Mouse (Mus musculus): ENCODE measurements around the gene Acaca. TPM values are rescaled to one million over a fixed set of nuclear protein-coding genes. Genes with fewer than 3 reads are reported as not detected.

The Acaca gene
- polyA plus RNA-seq, 1 experiment from 2014 or later = 13.0 TPM

GRCm38 (mm10) chr11:84193249-84193648 lies 63.8 kb downstream of the Acaca start:
- Histone ChIP-seq H3K4me2 (no peak overlapping the region), H3K9me3 (no peaks in the 10 kb centered on the region), H3K4me1 (no peaks in the 10 kb centered on the region; the same call in 1 of the 2 replicates), H3K27ac (no peak overlapping the region), H3K4me3 (no peak overlapping the region), H3K9ac (no peak overlapping the region), H3K27me3 (no peaks in the 10 kb centered on the region), H3K36me3 (peaks cover 9% of the 10 kb centered on the region; the same call in 1 of the 2 replicates)
- 70% methylated on average over 10 of the region's 10 CpGs for WGBS
- no peak for ATAC-seq (ENCODE audit: insufficient number of reproducible peaks, low FRiP score, low TSS enrichment, low read depth)

GRCm38 (mm10) chr11:84194751-84195150 lies 65.3 kb downstream of the Acaca start:
- ATAC-seq (ENCODE audit: insufficient number of reproducible peaks, low FRiP score, low TSS enrichment, low read depth) = no peak
- peaks cover 9% of the 10 kb centered on the region; the same call in 1 of the 2 replicates for H3K36me3 ChIP-seq

GRCm38 (mm10) chr11:84197607-84198402 lies 68.3 kb downstream of the Acaca start:
- no peak overlapping the region for H3K27ac ChIP-seq
- no peak for ATAC-seq (ENCODE audit: insufficient number of reproducible peaks, low FRiP score, low TSS enrichment, low read depth)
- no peaks in the 10 kb centered on the region for H3K9me3 ChIP-seq
- WGBS = 87% methylated on average over 3 of the region's 3 CpGs
- H3K9ac ChIP-seq = no peak overlapping the region
- no peaks in the 10 kb centered on the region; the same call in 1 of the 2 replicates for H3K4me1 ChIP-seq
- peaks cover 9% of the 10 kb centered on the region; the same call in 1 of the 2 replicates for H3K36me3 ChIP-seq
- H3K4me3 ChIP-seq = no peak overlapping the region
- H3K4me2 ChIP-seq = no peak overlapping the region
- no peaks in the 10 kb centered on the region for H3K27me3 ChIP-seq

More at GRCm38 (mm10) chr11:84194751-84195150, 65.3 kb downstream of the Acaca start:
- Histone ChIP-seq H3K9ac (no peak overlapping the region), H3K4me2 (no peak overlapping the region), H3K4me1 (no peaks in the 10 kb centered on the region; the same call in 1 of the 2 replicates), H3K4me3 (no peak overlapping the region), H3K27ac (no peak overlapping the region), H3K9me3 (no peaks in the 10 kb centered on the region), H3K27me3 (no peaks in the 10 kb centered on the region)
- 81% methylated on average over 3 of the region's 3 CpGs for WGBS

GRCm38 (mm10) chr11:84205776-84206175 lies 76.3 kb downstream of the Acaca start:
- Histone ChIP-seq H3K4me1 (no peaks in the 10 kb centered on the region), H3K27ac (no peak overlapping the region), H3K9me3 (no peaks in the 10 kb centered on the region), H3K4me2 (no peak overlapping the region), H3K9ac (no peak overlapping the region), H3K4me3 (no peak overlapping the region), H3K36me3 (no peaks in the 10 kb centered on the region), H3K27me3 (no peaks in the 10 kb centered on the region)
- ATAC-seq (ENCODE audit: insufficient number of reproducible peaks, low FRiP score, low TSS enrichment, low read depth) = no peak
- WGBS = 73% methylated on average over 4 of the region's 4 CpGs

- H3K9me3 ChIP-seq = no peaks in the 10 kb centered on the region
- no peak overlapping the region for H3K27ac ChIP-seq
- H3K36me3 ChIP-seq = no peaks in the 10 kb centered on the region
- H3K4me2 ChIP-seq = no peak overlapping the region
- H3K9ac ChIP-seq = no peak overlapping the region
- H3K4me1 ChIP-seq = no peaks in the 10 kb centered on the region
- 90% methylated on average over 6 of the region's 6 CpGs for WGBS
- H3K4me3 ChIP-seq = no peak overlapping the region
- ATAC-seq (ENCODE audit: insufficient number of reproducible peaks, low FRiP score, low TSS enrichment, low read depth) = no peak
- H3K27me3 ChIP-seq = no peaks in the 10 kb centered on the region
These were observed 81.4 kb downstream of the Acaca start for GRCm38 (mm10) chr11:84210876-84211275.

- Histone ChIP-seq H3K27ac (no peak overlapping the region), H3K4me3 (no peak overlapping the region), H3K27me3 (no peaks in the 10 kb centered on the region), H3K4me2 (no peak overlapping the region), H3K4me1 (no peaks in the 10 kb centered on the region), H3K9me3 (no peaks in the 10 kb centered on the region), H3K9ac (no peak overlapping the region), H3K36me3 (no peaks in the 10 kb centered on the region; the same call in 1 of the 2 replicates)
- WGBS = 82% methylated on average over 4 of the region's 4 CpGs
- ATAC-seq (ENCODE audit: insufficient number of reproducible peaks, low FRiP score, low TSS enrichment, low read depth) = no peak
These were observed 89.5 kb downstream of the Acaca start for GRCm38 (mm10) chr11:84218951-84219350.

- Histone ChIP-seq H3K9me3 (no peaks in the 10 kb centered on the region), H3K9ac (no peak overlapping the region), H3K36me3 (peaks cover 9% of the 10 kb centered on the region), H3K4me2 (no peak overlapping the region), H3K4me3 (no peak overlapping the region), H3K4me1 (no peaks in the 10 kb centered on the region), H3K27me3 (no peaks in the 10 kb centered on the region), H3K27ac (no peak overlapping the region)
- no peak for ATAC-seq (ENCODE audit: insufficient number of reproducible peaks, low FRiP score, low TSS enrichment, low read depth)
These were observed 114.1 kb downstream of the Acaca start for GRCm38 (mm10) chr11:84243562-84243961.

GRCm38 (mm10) chr11:84247370-84247769 lies 117.9 kb downstream of the Acaca start:
- Histone ChIP-seq H3K4me1 (no peaks in the 10 kb centered on the region), H3K9me3 (no peaks in the 10 kb centered on the region), H3K36me3 (peaks cover 18% of the 10 kb centered on the region), H3K27me3 (no peaks in the 10 kb centered on the region), H3K9ac (no peak overlapping the region), H3K27ac (no peak overlapping the region), H3K4me2 (no peak overlapping the region), H3K4me3 (no peak overlapping the region)
- 82% methylated on average over 1 of the region's 1 CpGs for WGBS
- no peak for ATAC-seq (ENCODE audit: insufficient number of reproducible peaks, low FRiP score, low TSS enrichment, low read depth)

GRCm38 (mm10) chr11:84251170-84251569 lies 121.7 kb downstream of the Acaca start:
- Histone ChIP-seq H3K36me3 (peaks cover 24% of the 10 kb centered on the region), H3K27ac (no peak overlapping the region), H3K9ac (no peak overlapping the region), H3K4me3 (no peak overlapping the region), H3K27me3 (no peaks in the 10 kb centered on the region), H3K4me1 (no peaks in the 10 kb centered on the region), H3K9me3 (no peaks in the 10 kb centered on the region), H3K4me2 (no peak overlapping the region)
- WGBS = 77% methylated on average over 3 of the region's 3 CpGs
- ATAC-seq (ENCODE audit: insufficient number of reproducible peaks, low FRiP score, low TSS enrichment, low read depth) = no peak

- Histone ChIP-seq H3K4me2 (no peak overlapping the region), H3K4me1 (no peaks in the 10 kb centered on the region), H3K27ac (no peak overlapping the region), H3K4me3 (no peak overlapping the region), H3K9me3 (no peaks in the 10 kb centered on the region), H3K27me3 (no peaks in the 10 kb centered on the region), H3K36me3 (peaks cover 30% of the 10 kb centered on the region), H3K9ac (no peak overlapping the region)
- WGBS = 92% methylated on average over 1 of the region's 1 CpGs
- no peak for ATAC-seq (ENCODE audit: insufficient number of reproducible peaks, low FRiP score, low TSS enrichment, low read depth)
These were observed 123.0 kb downstream of the Acaca start for GRCm38 (mm10) chr11:84252425-84252824.

GRCm38 (mm10) chr11:84255879-84256278 lies 126.4 kb downstream of the Acaca start:
- Histone ChIP-seq H3K9me3 (no peaks in the 10 kb centered on the region), H3K27me3 (no peaks in the 10 kb centered on the region), H3K9ac (no peak overlapping the region), H3K4me3 (no peak overlapping the region), H3K4me1 (no peaks in the 10 kb centered on the region), H3K36me3 (peaks cover 38% of the 10 kb centered on the region), H3K4me2 (no peak overlapping the region), H3K27ac (no peak overlapping the region)
- no peak for ATAC-seq (ENCODE audit: insufficient number of reproducible peaks, low FRiP score, low TSS enrichment, low read depth)
- 84% methylated on average over 4 of the region's 4 CpGs for WGBS

GRCm38 (mm10) chr11:84258053-84258710 lies 128.7 kb downstream of the Acaca start:
- no peak overlapping the region for H3K4me2 ChIP-seq
- WGBS = 84% methylated on average over 4 of the region's 4 CpGs
- no peak for ATAC-seq (ENCODE audit: insufficient number of reproducible peaks, low FRiP score, low TSS enrichment, low read depth)
- H3K9me3 ChIP-seq = no peaks in the 10 kb centered on the region
- H3K27ac ChIP-seq = no peak overlapping the region
- no peaks in the 10 kb centered on the region for H3K4me1 ChIP-seq
- H3K27me3 ChIP-seq = no peaks in the 10 kb centered on the region
- no peak overlapping the region for H3K9ac ChIP-seq
- peaks cover 45% of the 10 kb centered on the region for H3K36me3 ChIP-seq
- H3K4me3 ChIP-seq = no peak overlapping the region
